Mouse (Mus musculus) cerebellum, adult 2 months (tissue): ENCODE measurements at regions not wholly inside any gene's neighbourhood (a gene's known extent, or its start where the extent isn't known, plus 50 kb on each side); places are given as distances from the start of the nearest gene placed in this dataset.

ENCODE experiments used
- DNase-seq, 2 experiments: peaks; one replicate each; pipeline ENCODE4 v3.0.0; 2021
- H3K27ac ChIP-seq: fragments of 200-500 bp; 2 replicates; pipeline ENCODE4 v1.5.1; 2012; ENCODE audit warnings: low read length, control low read depth, inconsistent platforms; ENCODE audit not compliant: insufficient read depth
- H3K27me3 ChIP-seq: fragments of 200-500 bp; 2 replicates; pipeline ENCODE4 v1.6.1; 2012; ENCODE audit warnings: inconsistent platforms, mild to moderate bottlenecking, low read length, moderate library complexity; ENCODE audit not compliant: control insufficient read depth, insufficient read depth
- H3K4me1 ChIP-seq: fragments of 200-500 bp; 2 replicates; pipeline ENCODE4 v1.6.1; 2011; ENCODE audit warnings: low read length; ENCODE audit not compliant: control insufficient read depth, insufficient read depth
- H3K4me3 ChIP-seq: fragments of 200-500 bp; replicated peaks from 2 replicates; pipeline ENCODE3; 2011; ENCODE audit warnings: mild to moderate bottlenecking, low read depth, low read length, control low read depth; ENCODE audit not compliant: insufficient read depth
- CTCF ChIP-seq: fragments of 200-500 bp; IDR thresholded peaks from 2 replicates; pipeline ENCODE4 v1.5.1; 2011; ENCODE audit warnings: low read depth, mild to moderate bottlenecking, control low read depth, low read length, moderate library complexity, borderline replicate concordance; ENCODE audit not compliant: insufficient read depth
- POLR2A ChIP-seq: fragments of 200-500 bp; IDR thresholded peaks from 2 replicates; pipeline ENCODE4 v1.6.1; 2011; ENCODE audit warnings: low read length, control low read depth, borderline replicate concordance; ENCODE audit not compliant: insufficient read depth
- WGBS: fragments of 180-500 bp; shearing (Covaris S2); methylation state at CpG from one replicate; pipeline ENCODE4 v1.1.7; 2018; 5-methylcytosine and 5-hydroxymethylcytosine counted together

DNA sequence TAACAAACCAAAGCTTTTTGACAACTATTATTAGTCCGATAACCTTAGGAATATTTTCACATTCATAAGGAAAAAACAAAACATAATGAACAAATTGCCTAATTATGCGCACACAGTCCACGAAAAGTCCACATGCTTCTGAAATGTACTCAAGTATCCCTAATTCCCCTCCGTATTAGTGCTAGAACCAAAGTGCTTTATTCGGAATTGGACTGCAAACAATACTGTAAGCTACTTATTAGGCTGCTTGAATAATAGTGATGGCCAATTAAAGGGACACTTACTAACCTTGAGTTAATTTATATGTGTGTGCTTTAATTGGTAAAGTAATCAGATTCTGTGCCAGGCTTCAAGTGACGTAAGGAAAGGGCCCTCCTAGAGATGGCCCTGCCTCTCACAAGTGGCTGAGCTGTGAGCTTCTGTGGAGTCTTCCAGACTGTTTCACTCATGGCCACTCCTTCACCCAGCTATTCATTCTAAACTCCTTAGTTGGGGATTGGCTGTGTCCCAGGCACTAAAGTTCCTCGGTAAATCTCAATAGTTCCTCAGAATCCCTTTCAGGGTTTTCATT, 132.2 kb upstream of the Elac2 start:
- Histone ChIP-seq H3K4me1 (no peaks in the 10 kb centered on the region), H3K27ac (no peak overlapping the region), H3K4me3 (no peak overlapping the region), H3K27me3 (no peaks in the 10 kb centered on the region)
- WGBS: 80% methylated on average over 7 of the region's 7 CpGs
- TF ChIP-seq POLR2A (no peak), CTCF (no peak)
- no peak for DNase-seq

DNA sequence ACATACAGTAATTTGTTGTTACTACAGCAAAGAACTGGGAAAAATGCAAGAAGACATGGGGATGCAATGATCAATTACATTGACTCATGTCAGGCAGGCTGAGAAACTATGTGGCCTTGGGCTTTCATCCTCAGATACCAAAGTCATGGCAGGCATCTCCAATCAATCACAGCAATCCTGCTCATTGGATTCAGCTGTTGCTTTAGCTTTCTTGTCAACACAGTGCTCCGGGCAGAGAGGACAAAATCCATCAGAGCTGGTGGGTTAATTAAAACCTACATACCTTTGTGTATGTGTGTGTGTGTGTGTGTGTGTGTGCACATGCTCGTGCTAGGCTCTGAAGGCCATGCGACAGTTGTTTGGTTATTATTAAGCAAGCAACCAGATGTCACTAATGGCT, 119.2 kb upstream of the Elac2 start:
- 80% methylated on average over 3 of the region's 3 CpGs for WGBS
- no peaks in the 10 kb centered on the region for H3K4me1 ChIP-seq
- no peak overlapping the region for H3K4me3 ChIP-seq
- H3K27ac ChIP-seq: no peak overlapping the region
- no peaks in the 10 kb centered on the region for H3K27me3 ChIP-seq
- TF ChIP-seq CTCF (no peak), POLR2A (no peak)
- no peak for DNase-seq

DNA sequence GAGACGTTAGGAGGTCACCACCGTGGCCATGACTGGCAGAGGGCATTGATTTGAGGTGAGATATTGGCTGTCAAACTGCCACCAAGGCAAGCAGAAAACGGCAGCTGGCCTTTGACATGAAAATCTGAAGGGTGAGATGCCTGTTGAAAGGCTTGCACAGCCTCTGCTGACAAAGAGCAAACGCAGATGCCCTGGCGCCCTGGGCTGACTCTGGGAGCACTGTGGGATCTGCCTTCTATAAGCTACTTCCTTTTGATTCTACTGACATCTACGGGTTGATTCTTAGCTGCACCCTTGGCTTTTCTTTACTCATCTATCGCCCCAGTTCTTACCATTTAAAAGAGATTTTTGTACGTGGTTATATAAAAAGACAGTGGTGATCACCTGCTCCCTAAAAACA, 98.2 kb upstream of the Elac2 start:
- 48% methylated on average over 8 of the region's 8 CpGs for WGBS
- no peak for DNase-seq
- TF ChIP-seq CTCF (no peak), POLR2A (no peak)
- no peak overlapping the region for H3K4me3 ChIP-seq
- H3K4me1 ChIP-seq: no peaks in the 10 kb centered on the region
- H3K27me3 ChIP-seq: no peaks in the 10 kb centered on the region
- no peak overlapping the region for H3K27ac ChIP-seq

DNA sequence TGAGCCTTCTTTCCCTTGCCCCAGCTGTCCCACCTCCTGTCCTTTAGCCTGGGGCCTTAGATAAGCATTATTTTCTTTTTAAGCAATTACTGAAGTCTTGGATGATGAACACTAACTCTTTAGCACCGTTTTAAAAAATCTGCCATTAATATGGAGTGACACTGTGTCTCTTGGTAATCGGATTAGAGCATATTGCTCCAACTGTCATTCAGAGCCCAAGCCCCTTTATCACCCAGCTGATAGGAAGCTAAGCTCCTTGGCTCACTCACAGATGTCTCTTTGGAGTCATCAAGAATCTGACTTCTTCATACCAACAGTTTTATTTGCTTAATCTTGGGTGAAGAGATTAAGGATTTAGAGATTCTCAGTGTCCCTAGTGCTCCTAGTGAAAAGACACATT, 94.3 kb upstream of the Elac2 start:
- Histone ChIP-seq H3K4me1 (no peaks in the 10 kb centered on the region), H3K4me3 (no peak overlapping the region), H3K27me3 (no peaks in the 10 kb centered on the region), H3K27ac (no peak overlapping the region)
- DNase-seq: no peak
- TF ChIP-seq POLR2A: no peak
- 40% methylated on average over 2 of the region's 2 CpGs for WGBS

DNA sequence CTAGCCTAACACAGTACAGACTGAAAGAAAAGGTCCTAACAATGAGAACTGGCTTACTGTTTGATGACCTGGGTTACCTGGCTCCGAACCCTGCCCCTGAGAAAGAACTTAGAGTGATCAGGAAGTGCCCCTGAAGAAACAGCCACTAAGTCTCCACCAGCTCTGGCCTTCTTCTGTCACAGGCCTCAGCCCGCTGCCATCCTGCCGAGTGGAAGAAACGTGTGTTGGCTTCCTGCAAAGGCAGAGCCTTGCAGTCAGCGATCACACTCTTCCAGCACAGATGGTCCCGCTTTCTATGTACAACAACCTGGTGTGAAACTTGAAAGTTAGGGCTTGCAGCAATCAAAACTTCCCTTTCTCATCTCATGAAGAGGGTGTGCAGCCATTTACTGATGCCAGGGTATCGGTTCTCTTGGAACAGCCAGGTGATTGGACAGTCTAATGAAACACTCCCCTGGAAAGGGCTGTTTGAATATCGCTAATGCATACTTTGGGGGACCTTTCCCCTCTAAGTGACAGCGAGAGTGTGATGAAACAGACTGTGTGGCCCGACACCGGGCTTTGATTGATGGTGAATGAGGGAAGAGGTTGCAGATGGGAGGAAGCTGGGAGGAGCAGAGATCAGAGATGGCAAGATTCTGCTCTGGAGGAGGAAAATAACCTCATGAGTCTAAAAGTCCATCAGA, 89.4 kb upstream of the Elac2 start:
- DNase-seq: no peak
- H3K4me1 ChIP-seq: no peaks in the 10 kb centered on the region
- no peak overlapping the region for H3K4me3 ChIP-seq
- no peaks in the 10 kb centered on the region for H3K27me3 ChIP-seq
- TF ChIP-seq CTCF (no peak), POLR2A (no peak)
- H3K27ac ChIP-seq: no peak overlapping the region
- WGBS: 65% methylated on average over 11 of the region's 11 CpGs

DNA sequence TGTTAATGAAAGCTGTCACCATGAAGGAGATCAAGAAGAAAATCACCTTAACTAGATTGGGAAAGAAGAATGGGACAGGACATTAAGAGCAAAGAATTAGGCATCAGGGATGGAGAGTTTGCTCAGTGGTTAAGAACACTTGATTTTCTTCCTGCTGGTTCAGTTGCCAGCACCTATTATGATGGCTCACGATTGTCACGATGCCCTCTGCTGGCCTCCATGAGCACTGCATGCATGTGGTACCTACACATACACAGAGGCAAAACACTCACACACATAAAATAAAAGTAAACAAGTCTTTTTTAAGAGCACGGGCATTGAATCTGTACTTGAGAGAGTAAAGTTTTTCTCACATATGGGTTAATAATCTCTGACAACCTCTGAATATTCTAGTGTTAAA, 88.1 kb upstream of the Elac2 start:
- TF ChIP-seq CTCF (peak; percentile 30; the same call in 1 of the 2 replicates), POLR2A (no peak)
- H3K4me3 ChIP-seq: no peak overlapping the region
- H3K4me1 ChIP-seq: no peaks in the 10 kb centered on the region
- 36% methylated on average over 3 of the region's 3 CpGs for WGBS
- no peak for DNase-seq
- H3K27ac ChIP-seq: no peak overlapping the region
- H3K27me3 ChIP-seq: no peaks in the 10 kb centered on the region

DNA sequence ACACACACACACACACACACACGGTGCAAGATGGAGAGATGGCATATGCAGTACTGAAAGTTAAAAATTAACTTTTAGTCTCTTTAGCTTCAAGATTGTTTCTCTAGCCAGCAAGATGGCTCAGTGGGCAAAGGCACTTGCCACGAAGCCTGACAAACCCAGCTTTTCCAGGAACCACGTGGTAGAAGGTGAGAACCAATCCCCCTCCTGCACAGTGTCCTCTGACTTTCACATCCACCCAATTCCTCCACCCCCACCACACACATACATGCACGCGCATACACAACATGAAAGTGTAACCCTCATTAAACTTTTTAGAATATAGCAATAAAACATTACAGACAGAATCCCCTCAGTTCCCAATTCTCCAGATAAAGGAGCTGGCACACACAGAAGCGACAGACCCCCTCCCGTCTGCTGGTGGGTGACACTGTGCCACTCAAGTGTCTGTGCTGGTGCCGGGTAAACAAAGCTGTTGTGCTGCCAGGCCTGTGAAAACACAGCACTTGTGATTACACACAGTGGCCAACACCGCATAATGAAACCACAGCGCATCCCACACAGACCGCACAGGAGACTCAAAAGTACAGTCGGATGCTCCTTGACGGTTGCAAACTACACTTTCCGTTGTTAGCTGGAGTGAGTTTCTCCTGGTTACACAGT, 82.9 kb upstream of the Elac2 start:
- no peak overlapping the region for H3K27ac ChIP-seq
- no peak for DNase-seq
- no peaks in the 10 kb centered on the region for H3K27me3 ChIP-seq
- H3K4me1 ChIP-seq: no peaks in the 10 kb centered on the region
- 83% methylated on average over 14 of the region's 14 CpGs for WGBS
- no peak overlapping the region for H3K4me3 ChIP-seq
- no peak for TF ChIP-seq CTCF
- TF ChIP-seq POLR2A: no peak
